9 mouse cellular contexts compared by ENCODE assay signal in genomic region chr11:117475669-117476068, GRCm38 (mm10). TPM values are rescaled to one million over a fixed set of nuclear protein-coding genes. Genes with fewer than 3 reads are reported as not detected.
DNase-seq lines count a peak whose midpoint lies in the region; ATAC-seq and TF ChIP-seq lines count a peak whose summit lies in the region.
"Had no signal": no experiment of that assay in that cellular context is flagged by ENCODE, and none has a peak within 500 bp of the region (broad histone marks: within the 10 kb centered on the region; RNA-seq: fewer than 3 reads in every experiment).

No protein-coding gene starts in this region.

- no peaks in the 10 kb centered on the region for H3K36me3 ChIP-seq in midbrain, embryonic 10.5 days
- H3K36me3 ChIP-seq in midbrain, embryonic 13.5 days = no peaks in the 10 kb centered on the region
- H3K36me3 ChIP-seq in liver, embryonic 12.5 days = no peaks in the 10 kb centered on the region

- peaks cover 52% of the 10 kb centered on the region for H3K4me1 ChIP-seq in midbrain, embryonic 10.5 days
- peaks cover 57% of the 10 kb centered on the region for H3K4me1 ChIP-seq in midbrain, embryonic 13.5 days (replicated peaks)
- H3K4me1 ChIP-seq in liver, embryonic 12.5 days = no peaks in the 10 kb centered on the region

- H3K4me3 ChIP-seq in midbrain, embryonic 10.5 days = 0 out of 2 replicates have a peak overlapping the region, but pooled peaks have one; percentile 5
- H3K4me3 ChIP-seq in midbrain, embryonic 13.5 days (replicated peaks) = no peak overlapping the region
- H3K4me3 ChIP-seq in liver, embryonic 12.5 days = no peak overlapping the region
- H3K4me3 ChIP-seq: megakaryocyte, embryonic 14.5 days had no signal

- 36% methylated on average over 10 of the region's 10 CpGs for WGBS in midbrain, embryonic 10.5 days
- 36% methylated on average over 10 of the region's 10 CpGs for WGBS in midbrain, embryonic 13.5 days
- 11% methylated on average over 10 of the region's 10 CpGs for WGBS in liver, embryonic 12.5 days (ENCODE audit: insufficient replicate concordance)

- H3K9me3 ChIP-seq in midbrain, embryonic 10.5 days (replicated peaks) = peaks cover 11% of the 10 kb centered on the region
- H3K9me3 ChIP-seq in midbrain, embryonic 13.5 days = no peaks in the 10 kb centered on the region
- no peaks in the 10 kb centered on the region for H3K9me3 ChIP-seq in liver, embryonic 12.5 days (replicated peaks)

- no peak overlapping the region for H3K4me2 ChIP-seq in midbrain, embryonic 13.5 days (replicated peaks)
- H3K4me2 ChIP-seq in liver, embryonic 12.5 days = no peak overlapping the region; the same call in 1 of the 2 replicates

- H3K27me3 ChIP-seq in midbrain, embryonic 10.5 days (ENCODE audit: low read depth, poor library complexity, severe bottlenecking) = 0 out of 2 replicates have a peak, but pooled peaks cover 19% of the 10 kb centered on the region
- 0 out of 2 replicates have a peak, but pooled peaks cover 7% of the 10 kb centered on the region for H3K27me3 ChIP-seq in midbrain, embryonic 13.5 days
- peaks cover 43% of the 10 kb centered on the region for H3K27me3 ChIP-seq in liver, embryonic 12.5 days (replicated peaks)

- peak overlapping the region; percentile 71 for H3K27ac ChIP-seq in midbrain, embryonic 10.5 days (replicated peaks)
- no peak overlapping the region for H3K27ac ChIP-seq in midbrain, embryonic 13.5 days
- H3K27ac ChIP-seq in liver, embryonic 12.5 days = no peak overlapping the region

- no peak for TF ChIP-seq CTCF in brain, embryonic 14.5 days (IDR thresholded peaks at IDR 0.05; ENCODE audit: borderline replicate concordance, extremely low read depth, insufficient read depth, insufficient read length)

- no peak for TF ChIP-seq POLR2A in brain, embryonic 14.5 days (IDR thresholded peaks at IDR 0.05; ENCODE audit: borderline replicate concordance, extremely low read depth, insufficient read depth, insufficient read length, poor library complexity, severe bottlenecking)

- no peak for DNase-seq in midbrain, embryonic 10.5 days (ENCODE audit: low spot score)
- peak; percentile 67 for DNase-seq in brain, embryonic 14.5 days (ENCODE audit: low read depth)
- DNase-seq in heart, postnatal 36 days = peak; percentile 24 to 25
- no peak for DNase-seq in left cerebral cortex, adult 11 months (ENCODE audit: low spot score)
- DNase-seq in natural killer cell, adult 2 months (ENCODE audit: low spot score in 2 of 2) = no peak
- no peak for DNase-seq in layer of hippocampus, adult 8-10 months (ENCODE audit: low spot score in 2 of 2)

- H3K9ac ChIP-seq in midbrain, embryonic 13.5 days (replicated peaks) = no peak overlapping the region
- H3K9ac ChIP-seq in liver, embryonic 12.5 days = no peak overlapping the region

- intact Hi-C loops in heart, postnatal 36 days (cut with DNase I) = no loop called here

- no peak for ATAC-seq in midbrain, embryonic 13.5 days
- 0 out of 2 replicates have a peak, but pooled peaks have one; percentile 27 for ATAC-seq in liver, embryonic 12.5 days

RNA-seq across cellular contexts. Expression of gene Gm11733, which starts 8.5 kb away (rescaled TPM):
- 0.06 TPM in 1 of 2 replicates, not detected in the other for polyA plus RNA-seq in midbrain, embryonic 10.5 days (2016; fragmentation: Nextera tagmentation; extraction: Ambion mirVana)
- polyA plus RNA-seq in midbrain, embryonic 13.5 days (2015; fragmentation: Nextera tagmentation; extraction: Ambion mirVana) = not detected in 2 replicates
- 0.09 and 0.12 TPM in 2 replicates for polyA plus RNA-seq in brain, embryonic 14.5 days (2012; rRNA removed)
- not detected for total RNA-seq in heart, postnatal 36 days (2021)
- not detected in 2 replicates for polyA plus RNA-seq in liver, embryonic 12.5 days (2016; fragmentation: Nextera tagmentation; extraction: Ambion mirVana)
- under 1 TPM in 1 of 4 experiments, not detected in 3; 0.23 TPM for total RNA-seq in layer of hippocampus, adult 8-10 months (2022)

Comparison
In these comparisons a context has a peak if more than half of its experiments do, and no peak if none do; other contexts are left out.
1. DNase-seq: peak in brain, embryonic 14.5 days (single experiment) and heart, postnatal 36 days (2 of 2); none in midbrain, embryonic 10.5 days (single experiment), left cerebral cortex, adult 11 months (single experiment), natural killer cell, adult 2 months (0 of 2) and layer of hippocampus, adult 8-10 months (0 of 2).